Mouse (Mus musculus) embryonic facial prominence, embryonic 11.5 days (tissue): Measurements from ENCODE around the gene Gm28998. TPM values are rescaled to one million over a fixed set of nuclear protein-coding genes. Genes with fewer than 3 reads are reported as not detected.
"Not testable (repeated sequence)": the region's sequence is repeated elsewhere in the genome, so short reads cannot be mapped to it uniquely, and the experiment has no call there.

ENCODE experiments used
- ATAC-seq: fragments of 200-750 bp; cut with Nextera tagmentation; replicated peaks from 2 replicates; pipeline ENCODE4 v1.8.0; 2017; ENCODE audit warnings: low read depth; ENCODE audit not compliant: insufficient number of reproducible peaks, low FRiP score, low TSS enrichment
- DNase-seq: peaks from one replicate; pipeline ENCODE4 v3.0.0-alpha.2; 2015; ENCODE audit warnings: low spot score
- H3K27ac ChIP-seq: fragments of 300-500 bp; sonication (generic); replicated peaks from 2 replicates; pipeline ENCODE4 v1.5.1; 2014; ENCODE audit warnings: mild to moderate bottlenecking, low read depth, low read length, control low read depth
- H3K27me3 ChIP-seq: fragments of 300-500 bp; sonication (generic); 2 replicates; pipeline ENCODE4 v1.6.1; 2014; ENCODE audit warnings: mild to moderate bottlenecking, low read length, moderate library complexity, mixed read lengths; ENCODE audit not compliant: control insufficient read depth, insufficient read depth
- H3K36me3 ChIP-seq: fragments of 300-500 bp; sonication (generic); replicated peaks from 2 replicates; pipeline ENCODE4 v1.6.1; 2014; ENCODE audit warnings: low read depth, mild to moderate bottlenecking, low read length, moderate library complexity, mixed read lengths; ENCODE audit not compliant: control insufficient read depth, insufficient read depth
- H3K4me1 ChIP-seq: fragments of 300-500 bp; sonication (generic); 2 replicates; pipeline ENCODE4 v1.6.1; 2014; ENCODE audit warnings: low read length, mixed read lengths; ENCODE audit not compliant: control insufficient read depth, insufficient read depth
- H3K4me2 ChIP-seq: fragments of 300-500 bp; sonication (generic); 2 replicates; pipeline ENCODE4 v1.6.1; 2014; ENCODE audit warnings: low read depth, mild to moderate bottlenecking, control low read depth, low read length, moderate library complexity
- H3K4me3 ChIP-seq: fragments of 300-500 bp; sonication (generic); 2 replicates; pipeline ENCODE4 v1.5.1; 2014; ENCODE audit warnings: low read depth, low read length, control low read depth
- H3K9ac ChIP-seq: fragments of 300-500 bp; sonication (generic); replicated peaks from 2 replicates; pipeline ENCODE4 v1.6.1; 2014; ENCODE audit warnings: mild to moderate bottlenecking, control low read depth, low read length
- H3K9me3 ChIP-seq: fragments of 300-500 bp; sonication (generic); replicated peaks from 2 replicates; pipeline ENCODE4 v1.6.1; 2016; ENCODE audit warnings: mild to moderate bottlenecking, low read length, inconsistent platforms, mixed read lengths; ENCODE audit not compliant: control insufficient read depth
- WGBS: fragments of 180-500 bp; shearing (Covaris S2); extraction: QIAGEN DNeasy Blood & Tissue Kit; methylation state at CpG from one replicate; pipeline ENCODE4 v1.1.7; 2014; 5-methylcytosine and 5-hydroxymethylcytosine counted together
- polyA plus RNA-seq: library from polyadenylated mRNA; unstranded; fragments of >200 nt; fragmentation: Nextera tagmentation; extraction: Ambion mirVana; gene quantifications from 2 replicates; pipeline ENCODE4 v1.2.1, GENCODE M21; 2014

Gene Gm28998
- polyA plus RNA-seq = not detected in 2 replicates

DNA sequence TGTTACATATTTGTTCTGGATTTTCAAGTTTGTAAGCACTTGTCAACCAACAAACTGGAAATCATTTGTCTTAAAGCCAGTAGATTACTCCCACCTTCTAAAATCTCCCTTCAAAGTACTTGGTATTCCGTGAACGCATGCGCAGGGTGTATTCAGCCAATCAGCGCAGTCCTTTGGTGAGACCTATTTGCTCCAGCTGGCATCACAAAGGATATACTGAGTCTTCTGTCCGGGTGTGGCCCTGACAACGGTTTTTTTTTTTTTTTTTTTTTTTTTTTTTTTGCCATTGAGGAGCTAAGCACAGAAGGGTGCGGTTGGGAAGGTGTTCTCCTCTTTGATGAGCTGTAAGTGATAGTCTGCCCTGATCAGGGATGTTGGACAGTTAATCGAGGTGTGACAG lies at the start of gene Gm28998:
TSS of gene Gm28998 (plus strand) at position 301 of the 400 bp plus-strand sequence.
- H3K9me3 ChIP-seq, DNase-seq, H3K4me2 ChIP-seq, ATAC-seq, H3K9ac ChIP-seq, H3K4me3 ChIP-seq, H3K4me1 ChIP-seq, H3K36me3 ChIP-seq, H3K27ac ChIP-seq, H3K27me3 ChIP-seq: not testable (repeated sequence)
- no CpG with 5 or more reads among the region's 8 CpGs for WGBS

Other genes starting within 250 kb of the Gm28998 start
- not detected in 2 replicates for gene Gm21244, start 84.5 kb upstream of the Gm28998 start, polyA plus RNA-seq
- not detected in 2 replicates for gene Gm21788, start 151.2 kb downstream of the Gm28998 start, polyA plus RNA-seq